Mouse (Mus musculus) T-helper 2 cell (primary cell): Measurements from ENCODE around the gene Cpa1.

Experiments
- in situ Hi-C: fragments of 300-600 bp; cut with MboI, MseI; formaldehyde crosslinking; loops from one replicate; pipeline ENCODE4 v1.15.1; 2025; ENCODE audit warnings: high pct_unique_total_duplicates

Cpa1 gene

GRCm38 (mm10) chr6:30620994-30621393, 18.0 kb upstream of the Cpa1 start:
- in situ Hi-C loops = no loop called here

GRCm38 (mm10) chr6:30621986-30622389, 17.0 kb upstream of the Cpa1 start:
- in situ Hi-C loops = no loop called here

- in situ Hi-C loops = no loop called here
These were observed 14.3 kb upstream of the Cpa1 start for GRCm38 (mm10) chr6:30624763-30625162.

GRCm38 (mm10) chr6:30628152-30628551, 10.9 kb upstream of the Cpa1 start:
- in situ Hi-C loops = no loop called here

GRCm38 (mm10) chr6:30629989-30630388, 9.0 kb upstream of the Cpa1 start:
- in situ Hi-C loops = no loop called here

GRCm38 (mm10) chr6:30635361-30635862, 3.6 kb upstream of the Cpa1 start:
- in situ Hi-C loops = no loop called here

- in situ Hi-C loops = no loop called here
These were observed 2.7 kb upstream of the Cpa1 start for GRCm38 (mm10) chr6:30636186-30636842.

- in situ Hi-C loops = no loop called here
These were observed 4.9 kb downstream of the Cpa1 start for GRCm38 (mm10) chr6:30643694-30644460.

- in situ Hi-C loops = no loop called here
These were observed 5.4 kb downstream of the Cpa1 start for GRCm38 (mm10) chr6:30644462-30644861.

- in situ Hi-C loops = no loop called here
These were observed 6.4 kb downstream of the Cpa1 start for GRCm38 (mm10) chr6:30645379-30645778.

- in situ Hi-C loops = loop anchor here (10.0 kb wide), 1 partner anchor 155 kb away; no protein-coding TSS in a partner anchor
These were observed 10.8 kb downstream of the Cpa1 start for GRCm38 (mm10) chr6:30649651-30650296.

GRCm38 (mm10) chr6:30652425-30653188, 13.6 kb downstream of the Cpa1 start:
- in situ Hi-C loops = loop anchor here (10.0 kb wide), 1 partner anchor 152 kb away; no protein-coding TSS in a partner anchor

GRCm38 (mm10) chr6:30653518-30653917, 14.5 kb downstream of the Cpa1 start:
- in situ Hi-C loops = loop anchor here (10.0 kb wide), 1 partner anchor 151 kb away; no protein-coding TSS in a partner anchor

- in situ Hi-C loops = loop anchor here (10.0 kb wide), 1 partner anchor 150 kb away; no protein-coding TSS in a partner anchor
These were observed 15.4 kb downstream of the Cpa1 start for GRCm38 (mm10) chr6:30654402-30654859.

- in situ Hi-C loops = loop anchor here (10.0 kb wide), 1 partner anchor 150 kb away; no protein-coding TSS in a partner anchor
These were observed 15.9 kb downstream of the Cpa1 start for GRCm38 (mm10) chr6:30654932-30655331.

GRCm38 (mm10) chr6:30657279-30657678, 18.3 kb downstream of the Cpa1 start:
- in situ Hi-C loops = loop anchor here (10.0 kb wide), 1 partner anchor 148 kb away; no protein-coding TSS in a partner anchor

GRCm38 (mm10) chr6:30658619-30659018, 19.6 kb downstream of the Cpa1 start:
- in situ Hi-C loops = loop anchor here (10.0 kb wide), 1 partner anchor 146 kb away; no protein-coding TSS in a partner anchor

- in situ Hi-C loops = no loop called here
These were observed 25.8 kb downstream of the Cpa1 start for GRCm38 (mm10) chr6:30664776-30665175.

- in situ Hi-C loops = no loop called here
These were observed 26.3 kb downstream of the Cpa1 start for GRCm38 (mm10) chr6:30665296-30665695.

GRCm38 (mm10) chr6:30666043-30666442, 27.0 kb downstream of the Cpa1 start:
- in situ Hi-C loops = no loop called here

- in situ Hi-C loops = no loop called here
These were observed 28.6 kb downstream of the Cpa1 start for GRCm38 (mm10) chr6:30667585-30667984.
